Mouse (Mus musculus): ENCODE measurements around the gene Vmn1r212.
"Not testable (repeated sequence)": the region's sequence is repeated elsewhere in the genome, so short reads cannot be mapped to it uniquely, and the experiment has no call there.

- not testable (repeated sequence) for TF ChIP-seq CTCF, EP300 (IDR thresholded peaks at IDR 0.05; ENCODE audit: low read depth)
These were observed 39.7 kb downstream of the Vmn1r212 start for GRCm38 (mm10) chr13:22844304-22844703.

Measured in heart, postnatal 0 days (tissue).